Mouse (Mus musculus) brain, embryonic 14.5 days (tissue): Measurements from ENCODE around the gene Spint3. TPM values are rescaled to one million over a fixed set of nuclear protein-coding genes. Genes with fewer than 3 reads are reported as not detected.
"Not testable (repeated sequence)": the region's sequence is repeated elsewhere in the genome, so short reads cannot be mapped to it uniquely, and the experiment has no call there.

Experiments used
- DNase-seq: peaks from one replicate; pipeline ENCODE4 v3.0.0-alpha.2; 2011; ENCODE audit warnings: low read depth
- CTCF ChIP-seq: fragments of 200-500 bp; IDR thresholded peaks from 2 replicates; pipeline ENCODE4 v1.5.1; 2012; ENCODE audit warnings: inconsistent platforms, mild to moderate bottlenecking, moderate library complexity, borderline replicate concordance; ENCODE audit not compliant: insufficient read depth, insufficient read length; ENCODE audit errors: extremely low read depth
- POLR2A ChIP-seq: fragments of 200-500 bp; IDR thresholded peaks from 2 replicates; pipeline ENCODE4 v1.6.1; 2012; ENCODE audit warnings: mild to moderate bottlenecking, inconsistent platforms, borderline replicate concordance; ENCODE audit not compliant: poor library complexity, insufficient read depth, insufficient read length, severe bottlenecking; ENCODE audit errors: extremely low read depth
- polyA plus RNA-seq: library from polyadenylated mRNA; depleted of rRNA; stranded (reverse); fragments of >200 nt; gene quantifications from 2 replicates; pipeline ENCODE4 v1.2.3, GENCODE M21; 2012; rRNA removed

Gene Spint3
- not detected in 2 replicates for polyA plus RNA-seq

DNA sequence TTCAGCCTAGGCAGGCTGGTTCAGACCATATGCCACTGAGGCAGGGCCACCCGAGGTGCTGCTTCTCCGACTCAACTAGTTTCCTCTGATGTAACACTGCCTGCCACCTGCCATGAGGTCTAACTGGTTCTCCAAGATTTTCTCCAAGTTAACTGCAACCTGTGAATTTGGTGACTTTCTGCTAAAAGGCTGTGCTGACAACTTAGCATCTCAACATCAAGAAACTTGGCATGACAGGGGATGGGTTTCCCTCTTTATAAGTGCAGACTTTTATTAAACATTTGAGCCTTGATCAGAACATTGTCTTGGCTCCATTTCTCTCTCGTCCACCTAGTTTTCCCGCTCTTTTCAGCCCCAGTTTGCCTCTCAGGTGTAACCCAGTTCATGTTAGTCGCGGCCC is at the start of gene Spint3:
Gene Spint3, minus strand, starts transcription at position 101 of the 400 bp plus-strand sequence.
- DNase-seq = not testable (repeated sequence)

DNA sequence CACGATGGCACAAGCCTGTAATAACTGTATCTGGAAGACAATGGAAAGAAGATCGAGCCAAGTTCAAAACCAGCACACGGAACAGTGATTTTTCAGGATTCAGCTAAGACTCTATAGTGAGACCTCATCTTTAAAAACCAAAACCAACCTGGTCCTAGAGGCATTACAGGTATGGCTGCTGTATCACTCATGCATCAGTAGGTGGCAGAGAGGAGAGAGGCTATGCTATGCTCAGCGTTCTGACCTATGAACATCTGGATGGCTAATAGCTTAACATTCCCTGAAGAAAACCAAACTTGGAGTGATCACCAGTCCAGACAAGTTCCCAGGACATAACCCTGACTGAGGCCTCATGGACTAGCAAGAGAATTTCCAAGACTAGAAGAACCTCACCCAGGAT is 48.5 kb upstream of the Spint3 start:
- no peak for TF ChIP-seq CTCF
- TF ChIP-seq POLR2A = no peak
- no peak for DNase-seq

DNA sequence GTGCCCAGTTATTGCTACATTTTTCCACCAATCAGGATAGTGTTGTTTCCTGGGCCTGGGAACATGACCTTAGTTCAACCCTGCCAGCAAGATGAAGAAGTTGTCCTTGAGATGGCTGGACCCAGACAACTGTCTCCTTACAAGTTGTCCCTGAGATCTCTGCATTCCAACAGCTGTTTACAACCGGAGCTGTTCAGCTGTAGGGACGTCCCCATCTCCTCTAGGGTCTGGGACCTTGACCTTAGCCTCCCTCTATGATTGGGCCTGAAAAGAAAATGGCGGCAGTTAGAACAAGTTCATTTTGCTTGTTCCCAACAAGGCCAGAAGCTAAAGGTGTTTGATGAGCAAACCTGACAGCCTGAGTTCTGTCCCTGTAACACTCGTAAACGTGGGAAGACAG is 45.8 kb upstream of the Spint3 start:
- DNase-seq = no peak
- TF ChIP-seq POLR2A = no peak
- no peak for TF ChIP-seq CTCF

DNA sequence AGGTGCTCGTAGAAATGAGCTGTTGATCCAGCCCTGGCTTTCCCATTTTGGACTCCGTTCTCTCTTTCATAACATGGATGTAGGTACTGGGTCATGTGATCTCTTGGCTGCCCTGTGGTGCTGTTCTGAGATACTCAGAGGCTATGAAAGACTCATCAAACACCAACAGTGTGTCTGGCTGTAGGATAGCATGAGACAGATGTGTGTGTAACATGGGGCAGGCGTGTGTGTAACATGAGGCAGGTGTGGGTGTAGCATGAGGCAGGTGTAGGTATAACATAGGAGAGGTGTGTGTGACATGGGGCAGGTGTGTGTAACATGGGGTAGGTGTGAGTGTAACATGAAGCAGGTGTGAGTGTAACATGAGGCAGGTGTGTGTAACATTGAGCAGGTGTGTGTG is 42.1 kb upstream of the Spint3 start:
- TF ChIP-seq POLR2A (no peak), CTCF (no peak)
- DNase-seq = no peak

DNA sequence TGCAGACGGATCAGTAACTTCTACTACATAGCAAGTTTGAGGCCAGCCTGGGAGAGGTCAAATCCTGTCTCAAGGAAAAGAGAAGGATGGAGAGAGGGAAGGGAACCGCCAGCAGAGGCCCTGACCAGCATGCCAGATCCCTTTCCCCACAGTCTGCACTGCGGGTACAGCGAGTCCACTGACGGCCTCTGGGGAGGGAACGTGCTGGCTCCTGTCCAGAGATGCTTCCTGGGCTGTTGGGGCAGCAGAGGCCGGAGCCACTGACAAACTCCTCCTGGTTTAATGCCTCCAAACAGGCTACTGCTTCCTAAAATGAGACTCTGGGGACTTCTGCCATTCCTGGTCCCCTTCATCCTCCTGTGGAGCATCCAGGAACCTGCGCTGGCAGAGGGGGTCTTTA is 40.2 kb upstream of the Spint3 start, which contains the start of the genes Wfdc6b and Wfdc8:
Gene Wfdc6b, plus strand, starts transcription at position 52 of the 400 bp plus-strand sequence.
Gene Wfdc8, minus strand, starts transcription at position 156 of the 400 bp plus-strand sequence.
- not testable (repeated sequence) for DNase-seq

DNA sequence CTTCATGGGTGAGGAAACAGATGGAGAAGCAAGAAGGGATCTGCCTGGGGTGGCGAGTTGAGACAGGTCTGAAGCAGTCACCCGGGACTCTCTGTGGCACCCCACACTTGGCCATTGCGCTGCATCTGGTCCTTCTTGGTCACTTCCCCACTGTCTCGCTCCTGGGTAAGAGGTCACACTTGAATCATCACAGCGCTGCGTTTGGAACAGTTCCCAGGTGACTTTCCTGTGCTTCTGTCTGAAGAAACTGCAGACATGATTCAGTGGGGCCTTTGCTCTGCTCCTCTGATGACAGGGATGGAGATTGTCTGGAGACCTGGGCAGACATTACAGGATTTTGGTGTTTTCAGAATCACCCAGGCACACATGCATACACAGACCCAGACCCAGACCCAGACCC is 35.5 kb upstream of the Spint3 start:
- TF ChIP-seq CTCF = no peak
- TF ChIP-seq POLR2A = no peak

DNA sequence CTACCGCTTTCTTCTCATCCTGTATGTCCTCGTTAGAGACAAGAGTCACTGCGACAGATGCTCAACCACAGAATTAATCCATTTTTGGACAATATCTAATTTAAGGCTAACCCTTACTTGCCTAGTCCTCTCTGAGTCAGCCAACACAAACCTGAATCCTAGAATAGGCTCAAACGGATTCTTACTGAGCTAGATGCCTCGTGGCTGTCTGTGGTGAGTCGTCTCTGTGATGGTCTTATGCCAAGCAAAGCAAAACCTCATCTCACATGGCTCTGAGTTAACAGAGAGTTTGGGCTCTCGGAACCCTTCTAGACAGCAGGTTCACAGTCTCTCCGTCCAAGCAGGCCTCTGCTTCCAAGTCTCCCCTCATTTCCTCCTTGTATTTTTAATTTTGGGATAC is 31.2 kb upstream of the Spint3 start:
- no peak for TF ChIP-seq POLR2A
- no peak for TF ChIP-seq CTCF

More for the DNA sequence above, 35.5 kb upstream of the Spint3 start:
- DNase-seq = no peak

DNA sequence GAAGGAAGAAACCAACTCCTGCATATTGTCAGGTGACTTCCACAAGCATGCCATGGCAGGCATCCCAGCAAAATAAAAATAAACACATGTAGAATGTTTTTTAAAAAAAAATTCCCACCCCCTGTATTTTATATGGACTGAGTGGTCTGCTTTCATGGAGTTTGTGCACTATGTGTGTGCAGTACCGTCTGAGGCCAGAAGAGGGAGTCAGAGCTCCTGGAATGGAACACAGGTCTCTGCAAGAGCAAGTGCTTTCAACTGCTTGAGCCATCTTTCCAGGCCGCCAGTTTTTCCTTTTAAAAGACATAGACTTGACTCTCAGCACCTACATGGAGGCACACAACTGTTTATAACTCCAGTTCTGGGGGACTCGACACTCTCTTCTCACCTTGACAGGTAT is 30.2 kb upstream of the Spint3 start:
- no peak for TF ChIP-seq POLR2A
- peak; percentile 18; the same call in 1 of the 2 replicates for TF ChIP-seq CTCF
- no peak for DNase-seq

More for the DNA sequence above, 31.2 kb upstream of the Spint3 start:
- no peak for DNase-seq

DNA sequence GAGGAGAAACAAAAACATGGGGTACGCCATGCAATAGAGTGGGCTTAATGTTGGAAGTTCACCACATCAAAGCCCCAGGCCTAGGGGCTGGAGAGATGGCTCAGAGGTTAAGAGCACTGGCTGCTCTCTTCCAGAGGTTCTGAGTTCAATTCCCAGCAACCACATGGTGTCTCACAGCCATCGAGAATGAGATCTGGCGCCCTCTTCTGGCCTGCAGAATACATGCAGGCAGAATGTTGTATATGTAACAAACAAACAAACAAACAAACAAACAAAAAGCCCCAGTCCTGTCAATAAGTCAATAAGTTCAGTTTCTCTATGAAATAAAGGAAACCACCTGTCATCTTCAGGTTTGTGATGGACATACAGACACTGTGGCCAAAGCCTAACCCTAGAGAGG is 26.9 kb upstream of the Spint3 start:
- DNase-seq = no peak
- TF ChIP-seq CTCF (peak; percentile 13; the same call in 1 of the 2 replicates), POLR2A (no peak)

DNA sequence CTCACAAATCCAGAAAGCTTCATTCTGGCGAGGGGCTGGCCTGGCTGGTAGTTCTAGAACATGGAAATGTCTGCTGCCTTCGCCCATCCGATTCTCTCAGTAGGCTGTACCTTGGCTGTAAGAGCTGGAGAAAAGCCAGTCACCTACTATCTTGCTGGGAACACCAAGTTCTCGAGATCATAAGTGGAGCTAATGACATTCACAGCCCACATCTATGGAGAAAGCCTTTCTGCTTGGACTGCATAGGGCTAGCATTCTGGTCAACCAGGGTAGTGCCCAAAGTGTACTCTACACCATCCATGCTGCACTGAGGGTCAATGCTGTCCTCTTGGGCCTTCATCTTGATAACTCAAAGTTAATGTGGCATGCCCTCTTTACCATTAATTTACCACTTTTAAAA is 20.2 kb upstream of the Spint3 start, which contains the start of gene Eppin:
Gene Eppin, minus strand, starts transcription at position 101 of the 400 bp plus-strand sequence.
- no peak for DNase-seq
- no peak for TF ChIP-seq CTCF
- TF ChIP-seq POLR2A = no peak

DNA sequence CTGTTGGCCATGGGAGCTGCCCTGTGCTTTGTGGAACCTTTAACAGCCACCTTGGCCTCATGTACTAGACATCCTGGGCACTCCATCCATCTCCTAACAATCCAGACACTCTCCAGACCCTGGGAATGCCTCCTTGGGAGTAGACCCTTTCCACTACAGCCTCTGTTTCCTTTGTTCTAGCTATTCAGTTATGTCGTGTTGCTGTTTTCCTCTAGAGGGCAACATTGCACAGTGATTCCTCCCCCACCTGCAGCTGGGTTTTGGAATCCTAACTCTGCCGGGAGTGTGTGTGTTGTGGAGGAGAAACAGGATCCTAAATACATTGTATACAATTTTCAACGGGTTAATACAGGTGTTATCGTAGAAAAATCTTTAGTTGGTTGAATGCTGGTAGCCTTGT is 18.8 kb upstream of the Spint3 start:
- TF ChIP-seq CTCF = peak; percentile 75; the same call in 1 of the 2 replicates
- TF ChIP-seq POLR2A = no peak
- DNase-seq = peak; percentile 80

DNA sequence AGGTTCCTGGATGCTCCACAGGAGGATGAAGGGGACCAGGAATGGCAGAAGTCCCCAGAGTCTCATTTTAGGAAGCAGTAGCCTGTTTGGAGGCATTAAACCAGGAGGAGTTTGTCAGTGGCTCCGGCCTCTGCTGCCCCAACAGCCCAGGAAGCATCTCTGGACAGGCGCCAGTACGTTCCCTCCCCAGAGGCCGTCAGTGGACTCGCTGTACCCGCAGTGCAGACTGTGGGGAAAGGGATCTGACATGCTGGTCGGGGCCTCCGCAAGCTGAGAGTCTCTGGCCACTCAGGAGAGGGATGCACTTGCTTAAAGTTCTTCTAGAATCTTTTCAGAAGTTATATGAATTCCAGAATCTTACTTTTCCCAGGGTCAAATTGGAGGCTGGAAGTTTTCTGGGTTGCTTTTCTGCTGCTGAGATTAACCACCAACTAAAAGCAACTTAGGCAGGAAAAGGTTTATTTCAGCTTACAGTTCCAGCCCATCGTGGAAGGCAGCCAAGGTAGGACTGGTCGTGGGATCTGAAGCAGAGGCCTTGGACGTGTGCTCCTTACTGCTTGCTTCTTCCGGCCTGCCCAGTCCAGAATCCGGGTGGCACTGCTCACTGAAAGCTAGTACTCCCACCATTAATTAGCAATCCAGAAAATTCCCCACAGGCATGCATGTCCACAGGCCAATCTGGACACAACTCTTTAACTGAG is 11.9 kb upstream of the Spint3 start, which contains the start of gene Wfdc6a:
Gene Wfdc6a, minus strand, starts transcription at position 423 of the 701 bp plus-strand sequence.
- not testable (repeated sequence) for DNase-seq
